Mouse (Mus musculus): ENCODE data around the gene Hsp90aa1. TPM values are rescaled to one million over a fixed set of nuclear protein-coding genes. Genes with fewer than 3 reads are reported as not detected.
"Not testable (repeated sequence)": the region's sequence is repeated elsewhere in the genome, so short reads cannot be mapped to it uniquely, and the experiment has no call there.

Hsp90aa1 gene
- polyA plus RNA-seq, 1 experiment from 2014 or later = 1,126 TPM

DNA sequence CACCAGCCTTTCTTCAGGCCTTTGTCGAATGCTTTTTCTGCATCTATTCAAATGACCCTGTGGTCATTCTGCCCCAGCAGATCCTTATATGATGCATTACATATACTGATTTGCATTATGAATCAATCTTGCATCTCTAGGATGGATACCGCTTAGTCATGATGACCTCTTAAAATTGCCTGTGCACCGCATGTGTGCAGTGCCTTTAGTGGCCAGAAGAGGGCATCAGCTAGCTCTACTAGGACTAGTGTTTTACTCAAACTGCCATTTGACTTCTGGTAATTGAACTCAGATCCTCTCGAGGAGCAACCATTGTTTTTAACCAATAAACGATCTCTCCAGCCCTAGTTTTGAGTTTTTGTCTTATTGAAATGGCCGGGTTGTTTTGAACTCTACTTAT is 11.3 kb upstream of the Hsp90aa1 start:
- DNase-seq (no peak), ATAC-seq (ENCODE audit: low read depth) (no peak)
- 84% methylated on average over 6 of the region's 6 CpGs for WGBS (ENCODE audit: insufficient replicate concordance)
- Histone ChIP-seq H3K9me3 (replicated peaks) (no peaks in the 10 kb centered on the region), H3K27me3 (peaks cover 16% of the 10 kb centered on the region), H3K27ac (no peak overlapping the region), H3K4me2 (no peak overlapping the region), H3K9ac (no peak overlapping the region), H3K4me1 (replicated peaks) (no peaks in the 10 kb centered on the region), H3K4me3 (replicated peaks) (no peak overlapping the region), H3K36me3 (no peaks in the 10 kb centered on the region)

DNA sequence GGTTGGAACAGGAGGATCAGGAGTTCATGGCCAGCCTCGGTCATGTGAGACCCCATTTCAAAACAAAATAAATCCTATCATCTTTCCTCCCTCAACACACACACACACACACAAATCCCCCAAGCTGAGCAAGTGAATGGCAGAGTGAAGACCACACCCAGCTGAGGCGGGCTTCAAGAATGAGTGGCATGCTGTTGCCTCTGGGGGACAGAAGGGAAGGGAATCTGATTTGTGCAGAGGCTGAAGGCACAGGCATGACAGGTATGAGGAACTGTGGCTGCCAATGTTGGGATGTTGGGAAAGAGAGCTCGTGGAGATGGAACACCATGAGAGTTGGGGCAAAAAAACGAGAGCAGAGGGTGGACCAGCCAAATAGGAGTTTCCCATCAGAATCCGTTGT is 8.7 kb upstream of the Hsp90aa1 start:
- Histone ChIP-seq H3K9me3 (replicated peaks) (no peaks in the 10 kb centered on the region), H3K4me2 (no peak overlapping the region), H3K27me3 (peaks cover 1% of the 10 kb centered on the region; the same call in 1 of the 2 replicates), H3K9ac (no peak overlapping the region), H3K4me3 (replicated peaks) (no peak overlapping the region), H3K4me1 (replicated peaks) (peaks cover 12% of the 10 kb centered on the region), H3K36me3 (no peaks in the 10 kb centered on the region), H3K27ac (no peak overlapping the region)
- DNase-seq (no peak), ATAC-seq (ENCODE audit: low read depth) (no peak)
- WGBS (ENCODE audit: insufficient replicate concordance) = 53% methylated on average over 5 of the region's 5 CpGs

DNA sequence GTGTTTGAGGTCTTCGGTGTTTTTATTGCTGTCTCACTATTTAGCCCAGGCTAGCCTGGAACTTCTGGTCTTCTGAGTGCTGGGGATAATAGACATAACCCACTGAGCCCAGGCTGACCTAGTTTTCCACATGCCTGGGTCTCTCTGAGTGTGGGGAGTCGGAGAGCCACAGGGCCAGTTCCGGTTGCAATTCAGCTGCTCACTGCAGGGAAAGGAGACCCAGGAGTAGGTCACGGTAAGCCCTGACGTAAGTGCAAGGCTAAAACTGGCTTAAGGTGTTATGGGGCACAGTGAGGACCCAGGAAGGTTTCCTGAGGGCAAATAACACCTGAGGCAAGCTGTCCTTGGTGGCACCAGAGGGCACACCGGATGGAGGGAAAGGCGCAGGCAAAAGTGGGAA is 4.9 kb upstream of the Hsp90aa1 start:
- H3K4me3 ChIP-seq (replicated peaks) = peak overlapping the region; percentile 56; the same call in 1 of the 2 replicates
- peak overlapping the region; percentile 71 for H3K27ac ChIP-seq
- no peaks in the 10 kb centered on the region for H3K27me3 ChIP-seq
- H3K9ac ChIP-seq = peak overlapping the region; percentile 70; the same call in 1 of the 2 replicates
- ATAC-seq (ENCODE audit: low read depth) (no peak), DNase-seq (no peak)
- no peaks in the 10 kb centered on the region for H3K36me3 ChIP-seq
- no peaks in the 10 kb centered on the region for H3K9me3 ChIP-seq (replicated peaks)
- peak overlapping the region; percentile 75 for H3K4me2 ChIP-seq
- peaks cover 22% of the 10 kb centered on the region for H3K4me1 ChIP-seq (replicated peaks)
- 88% methylated on average over 7 of the region's 7 CpGs for WGBS (ENCODE audit: insufficient replicate concordance)

DNA sequence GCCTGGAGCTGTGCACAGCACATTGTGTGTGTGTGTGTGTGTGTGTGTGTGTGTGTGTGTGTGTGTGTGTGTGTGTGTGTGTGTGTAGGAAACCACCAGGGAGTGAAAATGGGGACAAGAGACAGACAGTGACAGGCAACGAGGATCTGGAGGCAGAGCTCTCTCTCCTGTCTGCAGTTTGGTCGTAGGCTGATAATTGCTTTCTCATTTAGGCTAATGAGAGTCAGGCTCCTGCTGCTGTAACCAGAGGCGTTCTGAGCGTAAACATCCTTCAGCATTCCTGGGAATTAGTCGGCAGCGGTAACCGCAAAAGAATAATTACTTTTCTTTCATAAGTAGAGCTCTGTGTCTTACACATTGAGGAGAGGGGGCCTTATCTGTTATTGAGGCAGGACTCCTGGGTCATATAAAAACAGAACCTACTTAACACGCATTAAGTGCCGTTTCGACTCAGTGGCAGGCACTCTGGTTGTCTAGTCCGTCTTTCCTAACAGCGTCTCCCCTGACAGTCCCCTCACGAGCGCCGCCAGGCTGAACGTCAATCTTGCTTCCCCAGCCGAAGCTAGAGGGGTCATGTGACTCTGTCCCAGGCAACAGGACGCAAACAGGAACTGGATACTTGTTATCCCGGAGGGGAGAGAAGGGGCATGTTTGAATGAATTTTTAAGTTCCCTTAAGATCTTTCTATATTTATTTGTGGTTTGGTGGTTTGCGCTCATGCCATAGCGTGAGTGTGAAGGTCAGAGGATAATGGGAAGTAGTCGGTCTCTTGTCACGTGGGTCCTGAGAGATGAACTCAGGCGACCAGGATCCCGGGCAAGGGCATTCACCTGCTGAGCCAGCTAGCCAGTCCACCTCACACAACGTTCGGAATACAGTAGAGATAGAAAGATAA is 4.1 kb upstream of the Hsp90aa1 start:
- DNase-seq (peak; percentile 68), ATAC-seq (ENCODE audit: low read depth) (peak; percentile 77)
- H3K4me1 ChIP-seq (replicated peaks) = peaks cover 31% of the 10 kb centered on the region
- H3K9me3 ChIP-seq (replicated peaks) = no peaks in the 10 kb centered on the region
- H3K4me3 ChIP-seq (replicated peaks) = peak overlapping the region; percentile 56
- WGBS (ENCODE audit: insufficient replicate concordance) = 2% methylated on average over 27 of the region's 27 CpGs
- H3K27me3 ChIP-seq = no peaks in the 10 kb centered on the region
- peak overlapping the region; percentile 70 for H3K9ac ChIP-seq
- no peaks in the 10 kb centered on the region for H3K36me3 ChIP-seq
- peak overlapping the region; percentile 75 for H3K4me2 ChIP-seq
- H3K27ac ChIP-seq = peak overlapping the region; percentile 71

DNA sequence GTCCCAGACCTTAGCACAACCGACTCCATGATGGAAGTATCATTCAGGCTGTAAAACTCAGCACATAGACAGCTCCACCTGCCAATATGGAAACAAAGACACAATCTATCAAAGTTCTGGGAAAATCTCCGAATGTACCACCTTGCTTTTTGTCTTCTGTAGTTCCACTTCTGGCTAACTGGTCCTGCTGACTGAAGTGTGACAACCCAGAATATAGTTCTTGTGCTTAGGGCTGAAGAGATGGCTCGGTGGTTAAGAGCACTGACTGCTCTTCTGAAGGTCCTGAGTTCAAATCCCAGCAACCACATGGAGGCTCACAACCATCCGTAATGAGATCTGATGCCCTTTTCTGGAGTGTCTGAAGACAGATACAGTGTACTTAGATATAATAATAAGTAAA is 2.9 kb upstream of the Hsp90aa1 start:
- H3K36me3 ChIP-seq; H3K9me3 ChIP-seq (replicated peaks); H3K27me3 ChIP-seq; DNase-seq; H3K27ac ChIP-seq; H3K9ac ChIP-seq; ATAC-seq (ENCODE audit: low read depth); H3K4me2 ChIP-seq; H3K4me3 ChIP-seq (replicated peaks): not testable (repeated sequence)
- WGBS (ENCODE audit: insufficient replicate concordance) = 70% methylated on average over 4 of the region's 4 CpGs
- peaks cover 42% of the 10 kb centered on the region for H3K4me1 ChIP-seq (replicated peaks)

DNA sequence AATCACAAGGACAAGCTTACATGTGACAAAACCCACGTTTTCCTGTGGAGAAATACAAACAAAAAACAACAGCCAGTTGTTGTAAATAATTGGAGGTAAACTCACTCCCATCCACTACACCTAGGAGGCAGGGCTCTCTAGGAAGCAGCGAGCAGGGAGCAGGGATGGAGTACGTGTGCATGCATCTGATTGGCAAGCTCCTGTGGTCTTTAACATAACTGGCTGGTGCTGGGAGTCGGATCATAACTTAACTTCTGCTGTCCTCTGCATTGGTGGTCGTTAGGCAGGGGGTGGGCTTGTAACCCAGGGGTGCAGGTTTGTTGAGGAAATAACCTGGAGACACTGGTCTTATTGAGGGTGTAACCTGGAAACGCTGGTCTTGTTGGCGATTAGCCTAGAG is 1.2 kb upstream of the Hsp90aa1 start:
- ATAC-seq (ENCODE audit: low read depth) (no peak), DNase-seq (no peak)
- Histone ChIP-seq H3K4me1 (replicated peaks) (peaks cover 60% of the 10 kb centered on the region), H3K4me3 (replicated peaks) (no peak overlapping the region), H3K36me3 (no peaks in the 10 kb centered on the region), H3K27ac (no peak overlapping the region), H3K9ac (no peak overlapping the region), H3K27me3 (no peaks in the 10 kb centered on the region), H3K4me2 (no peak overlapping the region), H3K9me3 (replicated peaks) (no peaks in the 10 kb centered on the region)
- WGBS (ENCODE audit: insufficient replicate concordance) = 64% methylated on average over 7 of the region's 7 CpGs

DNA sequence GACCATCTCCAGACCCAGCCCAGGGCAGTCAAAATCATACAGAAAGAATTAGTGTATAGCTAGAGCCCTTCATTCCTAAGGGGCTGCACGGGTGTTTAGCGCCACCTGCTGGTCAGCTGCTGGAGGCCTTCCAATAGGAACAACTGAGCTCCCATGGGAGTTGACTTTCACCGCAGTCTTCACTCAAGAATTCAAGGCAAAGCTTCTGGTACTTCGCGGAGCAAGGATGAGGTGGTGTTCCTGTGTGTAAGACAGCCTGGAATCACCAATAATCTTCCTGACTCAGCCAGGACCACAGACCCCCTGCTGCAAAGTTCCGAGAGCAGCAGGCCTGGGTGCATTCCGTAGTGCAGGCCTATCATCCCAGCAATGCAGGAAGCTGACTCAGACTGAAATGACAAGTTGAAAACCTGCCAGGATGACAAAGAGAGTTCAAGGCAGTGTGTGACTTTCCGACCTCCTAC is 512 bp upstream of the Hsp90aa1 start:
- no peak overlapping the region; the same call in 1 of the 2 replicates for H3K27ac ChIP-seq
- no peaks in the 10 kb centered on the region for H3K9me3 ChIP-seq (replicated peaks)
- peaks cover 66% of the 10 kb centered on the region for H3K4me1 ChIP-seq (replicated peaks)
- no peak for ATAC-seq (ENCODE audit: low read depth)
- H3K36me3 ChIP-seq = no peaks in the 10 kb centered on the region
- peak; percentile 75 for DNase-seq
- no peak overlapping the region for H3K9ac ChIP-seq
- no peaks in the 10 kb centered on the region for H3K27me3 ChIP-seq
- H3K4me3 ChIP-seq (replicated peaks) = no peak overlapping the region
- WGBS (ENCODE audit: insufficient replicate concordance) = 33% methylated on average over 8 of the region's 8 CpGs
- no peak overlapping the region for H3K4me2 ChIP-seq

DNA sequence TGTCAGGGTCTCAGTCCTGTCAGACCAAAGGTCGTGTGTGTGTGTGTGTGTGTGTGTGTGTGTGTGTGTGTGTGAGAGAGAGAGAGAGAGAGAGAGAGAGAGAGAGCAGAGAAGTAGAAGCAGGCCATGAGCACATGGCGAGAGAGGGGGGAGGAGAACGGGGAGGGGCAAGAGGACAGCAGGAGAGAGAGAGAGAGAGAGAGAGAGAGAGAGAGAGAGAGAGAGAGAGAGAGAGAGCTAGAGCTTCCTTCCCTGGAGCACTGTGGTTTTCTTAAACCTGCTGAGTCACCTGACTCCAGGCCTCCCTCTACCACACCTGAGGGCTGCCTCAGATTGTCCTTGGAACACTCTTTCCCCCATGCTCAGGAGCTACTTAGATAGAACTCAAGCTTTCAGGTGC is 1.2 kb downstream of the Hsp90aa1 start:
- not testable (repeated sequence) for H3K4me3 ChIP-seq (replicated peaks); DNase-seq; H3K4me2 ChIP-seq; H3K27me3 ChIP-seq; H3K9me3 ChIP-seq (replicated peaks); H3K36me3 ChIP-seq
- Histone ChIP-seq H3K27ac (peak overlapping the region; percentile 94), H3K4me1 (replicated peaks) (peaks cover 69% of the 10 kb centered on the region), H3K9ac (peak overlapping the region; percentile 52)
- peak; percentile 3; the same call in 1 of the 2 replicates for ATAC-seq (ENCODE audit: low read depth)
- WGBS (ENCODE audit: insufficient replicate concordance) = 0% methylated on average over 3 of the region's 3 CpGs

DNA sequence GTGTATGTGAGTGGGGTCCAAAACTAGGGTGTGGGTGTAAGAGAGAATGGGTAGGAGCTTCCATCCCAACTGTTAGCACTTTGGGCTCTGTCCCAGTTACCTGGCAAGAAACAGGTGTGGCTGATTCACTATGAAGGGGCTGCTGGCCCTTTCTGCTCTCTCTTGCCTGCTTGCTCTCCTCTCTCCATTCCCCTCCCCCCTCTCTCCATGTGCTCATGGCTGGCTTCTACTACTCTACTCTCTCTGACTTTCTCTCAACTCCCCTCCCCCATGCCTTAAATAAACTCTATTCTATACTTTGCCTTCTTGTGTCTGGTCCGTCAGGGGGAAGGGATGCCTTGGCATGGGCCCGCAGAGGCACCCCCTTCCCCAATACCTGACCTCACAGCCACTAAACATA is 1.8 kb downstream of the Hsp90aa1 start:
- ATAC-seq (ENCODE audit: low read depth) (no peak), DNase-seq (no peak)
- Histone ChIP-seq H3K36me3 (no peaks in the 10 kb centered on the region), H3K27ac (peak overlapping the region; percentile 94), H3K4me2 (no peak overlapping the region), H3K9me3 (replicated peaks) (no peaks in the 10 kb centered on the region), H3K4me3 (replicated peaks) (no peak overlapping the region), H3K4me1 (replicated peaks) (peaks cover 64% of the 10 kb centered on the region), H3K27me3 (no peaks in the 10 kb centered on the region), H3K9ac (peak overlapping the region; percentile 52)
- WGBS (ENCODE audit: insufficient replicate concordance) = 40% methylated on average over 2 of the region's 2 CpGs

DNA sequence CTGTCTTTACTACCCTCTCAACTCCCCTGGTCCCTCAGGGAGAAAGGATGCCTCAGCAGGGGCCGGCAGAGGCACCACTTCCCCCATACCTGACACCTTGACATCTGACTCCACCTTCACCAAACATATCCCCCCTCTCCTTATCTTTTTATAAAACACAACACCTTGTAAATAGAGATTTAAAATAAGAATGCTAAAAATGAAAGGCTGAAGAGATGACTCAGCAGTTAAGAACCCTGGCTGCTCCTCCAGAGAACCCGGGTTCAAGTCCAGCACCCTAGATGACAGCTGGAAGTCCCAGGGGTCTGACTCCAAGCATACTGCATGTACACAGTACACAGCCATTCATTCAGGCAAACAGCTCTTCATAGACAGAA is 3.4 kb downstream of the Hsp90aa1 start:
- DNase-seq = no peak
- H3K27me3 ChIP-seq = no peaks in the 10 kb centered on the region
- ATAC-seq (ENCODE audit: low read depth) = no peak
- peaks cover 70% of the 10 kb centered on the region for H3K4me1 ChIP-seq (replicated peaks)
- peaks cover 8% of the 10 kb centered on the region for H3K36me3 ChIP-seq
- no peaks in the 10 kb centered on the region for H3K9me3 ChIP-seq (replicated peaks)
- H3K4me3 ChIP-seq (replicated peaks) = peak overlapping the region; percentile 30
- H3K4me2 ChIP-seq = peak overlapping the region; percentile 89
- WGBS (ENCODE audit: insufficient replicate concordance) = 11% methylated on average over 2 of the region's 2 CpGs
- peak overlapping the region; percentile 94 for H3K27ac ChIP-seq
- peak overlapping the region; percentile 91 for H3K9ac ChIP-seq

DNA sequence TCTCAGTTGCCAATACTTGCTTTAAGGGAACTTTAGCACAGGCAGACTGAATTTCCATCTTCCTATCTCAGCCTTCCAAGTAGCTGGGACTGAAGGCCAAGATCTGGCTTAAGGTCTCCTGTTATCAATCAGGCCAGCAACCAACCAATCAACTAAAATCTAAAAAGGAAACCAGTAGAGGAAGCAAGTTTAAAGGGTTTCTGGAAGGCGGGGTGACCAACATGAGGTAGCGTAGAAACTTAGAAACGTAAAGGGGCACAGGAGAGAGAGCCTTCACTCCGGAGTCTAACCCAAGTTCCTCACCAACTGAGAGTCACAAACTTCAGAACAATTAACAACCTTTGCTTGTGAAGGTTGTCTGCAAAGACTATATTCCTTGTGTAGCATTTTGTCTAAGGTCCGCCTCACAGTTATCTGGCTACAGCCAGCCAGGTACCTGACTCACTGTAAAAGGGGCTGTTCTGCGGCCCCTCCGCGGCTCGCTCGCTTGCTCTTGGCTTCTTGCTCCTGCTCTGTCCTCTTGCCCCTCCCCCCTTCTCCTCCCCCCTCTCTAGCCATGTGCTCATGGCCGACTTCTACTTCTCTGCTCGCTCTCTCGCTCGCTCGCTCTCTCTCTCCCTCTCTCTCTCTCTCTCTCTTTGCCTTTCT is 3.9 kb downstream of the Hsp90aa1 start:
- Histone ChIP-seq H3K4me3 (replicated peaks) (peak overlapping the region; percentile 30), H3K27ac (peak overlapping the region; percentile 94), H3K4me1 (replicated peaks) (peaks cover 74% of the 10 kb centered on the region), H3K36me3 (peaks cover 12% of the 10 kb centered on the region), H3K27me3 (no peaks in the 10 kb centered on the region), H3K9me3 (replicated peaks) (no peaks in the 10 kb centered on the region), H3K4me2 (peak overlapping the region; percentile 89), H3K9ac (peak overlapping the region; percentile 91)
- DNase-seq (peak; percentile 50), ATAC-seq (ENCODE audit: low read depth) (peak; percentile 13; the same call in 1 of the 2 replicates)
- 10% methylated on average over 15 of the region's 15 CpGs for WGBS (ENCODE audit: insufficient replicate concordance)
